Mouse (Mus musculus): ENCODE data around the gene Pou2f2. TPM values are rescaled to one million over a fixed set of nuclear protein-coding genes. Genes with fewer than 3 reads are reported as not detected.
A peak's percentile ranks its signal among the peaks of the same experiment; 100 is the strongest.

Pou2f2 gene
- polyA plus RNA-seq, 1 experiment from 2014 or later: 0.42 TPM

GRCm38 (mm10) chr7:25141761-25142160 is 37.8 kb downstream of the Pou2f2 start:
- 4% methylated on average over 5 of the region's 5 CpGs for WGBS

GRCm38 (mm10) chr7:25137553-25137952 is 42.0 kb downstream of the Pou2f2 start:
- Histone ChIP-seq H3K9me3 (ENCODE audit: low read depth, low read length) (no peaks in the 10 kb centered on the region), H3K4me2 (no peak overlapping the region), H3K27me3 (ENCODE audit: insufficient read depth, low read length) (peaks cover 24% of the 10 kb centered on the region), H3K9ac (no peak overlapping the region), H3K4me1 (ENCODE audit: insufficient read depth) (no peaks in the 10 kb centered on the region), H3K36me3 (ENCODE audit: insufficient read depth) (no peaks in the 10 kb centered on the region), H3K27ac (ENCODE audit: low read depth) (no peak overlapping the region), H3K4me3 (ENCODE audit: low read depth, low read length) (no peak overlapping the region)
- TF ChIP-seq CTCF (IDR thresholded peaks at IDR 0.05; ENCODE audit: low read depth): no peak
- WGBS: 35% methylated on average over 3 of the region's 3 CpGs
- DNase-seq (no peak), ATAC-seq (ENCODE audit: insufficient read depth) (no peak)

More at GRCm38 (mm10) chr7:25141761-25142160, 37.8 kb downstream of the Pou2f2 start:
- peak; percentile 27; the same call in 1 of the 2 replicates for TF ChIP-seq CTCF (IDR thresholded peaks at IDR 0.05; ENCODE audit: low read depth)
- no peak overlapping the region for H3K27ac ChIP-seq (ENCODE audit: low read depth)
- peak; percentile 52; the same call in 1 of the 2 replicates for ATAC-seq (ENCODE audit: insufficient read depth)
- no peak overlapping the region for H3K9ac ChIP-seq
- no peak overlapping the region for H3K4me3 ChIP-seq (ENCODE audit: low read depth, low read length)
- no peak overlapping the region for H3K4me2 ChIP-seq
- H3K27me3 ChIP-seq (ENCODE audit: insufficient read depth, low read length): no peaks in the 10 kb centered on the region
- H3K4me1 ChIP-seq (ENCODE audit: insufficient read depth): no peaks in the 10 kb centered on the region
- peak; percentile 89 for DNase-seq
- H3K9me3 ChIP-seq (ENCODE audit: low read depth, low read length): no peaks in the 10 kb centered on the region
- H3K36me3 ChIP-seq (ENCODE audit: insufficient read depth): no peaks in the 10 kb centered on the region

- no peak overlapping the region for H3K27ac ChIP-seq (ENCODE audit: low read depth)
- DNase-seq (peak; percentile 89), ATAC-seq (ENCODE audit: insufficient read depth) (peak; percentile 56)
- WGBS: 7% methylated on average over 36 of the region's 38 CpGs
- no peaks in the 10 kb centered on the region for H3K9me3 ChIP-seq (ENCODE audit: low read depth, low read length)
- peaks cover 29% of the 10 kb centered on the region for H3K27me3 ChIP-seq (ENCODE audit: insufficient read depth, low read length)
- peak overlapping the region; percentile 47 for H3K4me2 ChIP-seq
- H3K9ac ChIP-seq: no peak overlapping the region
- H3K36me3 ChIP-seq (ENCODE audit: insufficient read depth): no peaks in the 10 kb centered on the region
- TF ChIP-seq CTCF (IDR thresholded peaks at IDR 0.05; ENCODE audit: low read depth): peak; percentile 83
- no peak overlapping the region for H3K4me3 ChIP-seq (ENCODE audit: low read depth, low read length)
- H3K4me1 ChIP-seq (ENCODE audit: insufficient read depth): no peaks in the 10 kb centered on the region
Measured at GRCm38 (mm10) chr7:25133092-25134049, 46.2 kb downstream of the Pou2f2 start.

DNA sequence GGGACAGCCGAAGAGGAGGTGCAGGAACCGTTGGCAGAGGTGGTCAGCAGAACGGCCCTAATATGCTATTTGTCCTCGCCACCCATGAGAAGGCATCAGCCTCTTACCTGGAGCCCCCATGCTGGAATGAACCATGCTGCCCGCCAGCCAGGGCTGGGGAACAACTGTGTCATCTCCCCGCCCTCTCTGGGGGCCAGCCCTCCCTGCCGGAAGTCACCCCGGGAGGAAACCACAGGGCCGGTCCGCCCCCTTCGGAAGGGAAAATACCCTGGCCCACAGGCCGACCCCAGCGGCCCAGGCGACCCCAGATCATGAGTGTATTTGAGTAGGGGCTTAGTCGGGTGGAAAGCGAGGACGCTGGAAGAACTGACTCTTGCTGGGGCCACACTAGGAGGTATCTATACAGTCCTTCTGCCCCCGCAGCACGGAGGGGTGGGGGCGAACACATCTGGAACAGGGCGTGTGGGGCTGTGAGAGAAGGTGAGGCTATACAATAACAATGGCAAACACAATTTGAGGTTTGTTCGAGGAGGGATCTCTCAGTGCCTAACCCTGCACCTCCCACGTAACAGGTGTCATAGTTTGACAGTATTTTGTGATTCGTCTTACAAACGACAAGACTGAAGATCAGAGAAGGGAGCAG is 47.1 kb downstream of the Pou2f2 start:
- WGBS: 9% methylated on average over 25 of the region's 25 CpGs
- H3K27me3 ChIP-seq (ENCODE audit: insufficient read depth, low read length): peaks cover 29% of the 10 kb centered on the region
- H3K4me3 ChIP-seq (ENCODE audit: low read depth, low read length): 0 out of 2 replicates have a peak overlapping the region, but pooled peaks have one; percentile 8
- no peaks in the 10 kb centered on the region for H3K36me3 ChIP-seq (ENCODE audit: insufficient read depth)
- 0 out of 2 replicates have a peak overlapping the region, but pooled peaks have one; percentile 47 for H3K4me2 ChIP-seq
- H3K27ac ChIP-seq (ENCODE audit: low read depth): no peak overlapping the region
- no peak overlapping the region for H3K9ac ChIP-seq
- DNase-seq: no peak
- no peak for ATAC-seq (ENCODE audit: insufficient read depth)
- no peaks in the 10 kb centered on the region for H3K9me3 ChIP-seq (ENCODE audit: low read depth, low read length)
- no peaks in the 10 kb centered on the region for H3K4me1 ChIP-seq (ENCODE audit: insufficient read depth)
- TF ChIP-seq CTCF (IDR thresholded peaks at IDR 0.05; ENCODE audit: low read depth): no peak

DNA sequence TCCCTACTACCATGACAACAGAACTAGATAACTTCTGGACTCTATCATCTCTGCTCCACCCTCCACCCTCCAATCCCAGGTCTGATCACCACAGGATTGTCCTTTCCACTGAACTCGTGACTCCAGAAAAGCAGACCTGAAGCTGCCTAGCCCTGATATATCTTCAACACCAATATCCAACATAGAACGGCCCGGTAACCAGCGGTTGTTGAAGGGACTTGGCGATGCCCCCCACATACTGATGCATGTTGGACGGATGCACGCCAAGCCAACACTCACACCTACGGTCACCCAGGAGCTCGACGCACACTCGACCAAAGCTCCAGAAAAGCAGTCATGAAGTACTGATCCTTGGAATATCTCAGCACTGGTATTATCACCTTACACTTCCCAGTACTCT is 48.3 kb downstream of the Pou2f2 start:
- WGBS: 86% methylated on average over 11 of the region's 11 CpGs
- Histone ChIP-seq H3K4me2 (no peak overlapping the region), H3K4me1 (ENCODE audit: insufficient read depth) (no peaks in the 10 kb centered on the region), H3K27me3 (ENCODE audit: insufficient read depth, low read length) (peaks cover 29% of the 10 kb centered on the region), H3K4me3 (ENCODE audit: low read depth, low read length) (no peak overlapping the region), H3K9ac (no peak overlapping the region), H3K27ac (ENCODE audit: low read depth) (no peak overlapping the region), H3K36me3 (ENCODE audit: insufficient read depth) (no peaks in the 10 kb centered on the region), H3K9me3 (ENCODE audit: low read depth, low read length) (no peaks in the 10 kb centered on the region)
- DNase-seq (no peak), ATAC-seq (ENCODE audit: insufficient read depth) (no peak)
- no peak for TF ChIP-seq CTCF (IDR thresholded peaks at IDR 0.05; ENCODE audit: low read depth)

DNA sequence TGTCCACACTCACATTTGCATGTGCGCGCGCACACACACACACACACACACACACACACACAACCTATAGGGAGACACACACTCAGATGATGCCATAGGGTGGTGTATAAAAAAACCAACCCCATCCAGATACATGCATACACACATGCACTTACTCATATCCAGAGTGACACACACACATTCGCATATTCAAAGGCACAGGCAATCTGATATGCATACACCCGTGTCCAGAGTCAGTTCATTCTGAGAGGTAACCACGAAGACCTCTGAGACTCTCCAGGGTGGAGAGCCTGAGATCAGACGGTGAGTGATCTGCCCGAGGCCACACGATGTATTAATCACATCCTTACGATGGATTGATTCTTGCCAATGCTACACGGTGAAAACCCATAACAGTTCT is 49.0 kb downstream of the Pou2f2 start:
- no peak overlapping the region for H3K4me2 ChIP-seq
- no peak for DNase-seq
- no peaks in the 10 kb centered on the region for H3K4me1 ChIP-seq (ENCODE audit: insufficient read depth)
- no peak overlapping the region for H3K27ac ChIP-seq (ENCODE audit: low read depth)
- 74% methylated on average over 11 of the region's 11 CpGs for WGBS
- no peaks in the 10 kb centered on the region for H3K36me3 ChIP-seq (ENCODE audit: insufficient read depth)
- no peaks in the 10 kb centered on the region for H3K9me3 ChIP-seq (ENCODE audit: low read depth, low read length)
- peaks cover 29% of the 10 kb centered on the region for H3K27me3 ChIP-seq (ENCODE audit: insufficient read depth, low read length)
- no peak for TF ChIP-seq CTCF (IDR thresholded peaks at IDR 0.05; ENCODE audit: low read depth)
- H3K9ac ChIP-seq: no peak overlapping the region
- ATAC-seq (ENCODE audit: insufficient read depth): no peak
- no peak overlapping the region for H3K4me3 ChIP-seq (ENCODE audit: low read depth, low read length)
